Mouse (Mus musculus): ENCODE data around the gene Adgrl3.
"Not testable (repeated sequence)": the region's sequence is repeated elsewhere in the genome, so short reads cannot be mapped to it uniquely, and the experiment has no call there.

The Adgrl3 gene

GRCm38 (mm10) chr5:81405582-81406143, 385.7 kb downstream of the Adgrl3 start:
- DNase-seq (ENCODE audit: low spot score in 2 of 2): no peak

GRCm38 (mm10) chr5:81417326-81417725, 397.4 kb downstream of the Adgrl3 start:
- DNase-seq (ENCODE audit: low spot score in 2 of 2): no peak

- no peak for DNase-seq (ENCODE audit: low spot score in 2 of 2)
Observed at GRCm38 (mm10) chr5:81427393-81427792, 407.5 kb downstream of the Adgrl3 start.

- no peak for DNase-seq (ENCODE audit: low spot score in 2 of 2)
Observed at GRCm38 (mm10) chr5:81436375-81436774, 416.4 kb downstream of the Adgrl3 start.

GRCm38 (mm10) chr5:81442150-81442549, 422.2 kb downstream of the Adgrl3 start:
- no peak for DNase-seq (ENCODE audit: low spot score in 2 of 2)

GRCm38 (mm10) chr5:81465971-81466370, 446.0 kb downstream of the Adgrl3 start:
- no peak for DNase-seq (ENCODE audit: low spot score in 2 of 2)

- DNase-seq (ENCODE audit: low spot score in 2 of 2): no peak
Observed at GRCm38 (mm10) chr5:81474681-81475080, 454.7 kb downstream of the Adgrl3 start.

- DNase-seq (ENCODE audit: low spot score in 2 of 2): no peak
Observed at GRCm38 (mm10) chr5:81475406-81475805, 455.5 kb downstream of the Adgrl3 start.

- no peak for DNase-seq (ENCODE audit: low spot score in 2 of 2)
Observed at GRCm38 (mm10) chr5:81475971-81476606, 456.2 kb downstream of the Adgrl3 start.

GRCm38 (mm10) chr5:81480911-81481310, 461.0 kb downstream of the Adgrl3 start:
- DNase-seq (ENCODE audit: low spot score in 2 of 2): no peak

GRCm38 (mm10) chr5:81483890-81484289, 464.0 kb downstream of the Adgrl3 start:
- DNase-seq (ENCODE audit: low spot score in 2 of 2): no peak

- DNase-seq (ENCODE audit: low spot score in 2 of 2): no peak
Observed at GRCm38 (mm10) chr5:81501076-81501475, 481.1 kb downstream of the Adgrl3 start.

GRCm38 (mm10) chr5:81518720-81519496, 499.0 kb downstream of the Adgrl3 start:
- no peak for DNase-seq (ENCODE audit: low spot score in 2 of 2)

GRCm38 (mm10) chr5:81519497-81520382, 499.8 kb downstream of the Adgrl3 start:
- DNase-seq (ENCODE audit: low spot score in 2 of 2): no peak

GRCm38 (mm10) chr5:81522760-81523159, 502.8 kb downstream of the Adgrl3 start:
- no peak for DNase-seq (ENCODE audit: low spot score in 2 of 2)

- no peak for DNase-seq (ENCODE audit: low spot score in 2 of 2)
Observed at GRCm38 (mm10) chr5:81524532-81524961, 504.6 kb downstream of the Adgrl3 start.

GRCm38 (mm10) chr5:81525326-81525725, 505.4 kb downstream of the Adgrl3 start:
- no peak for DNase-seq (ENCODE audit: low spot score in 2 of 2)

GRCm38 (mm10) chr5:81531639-81532038, 511.7 kb downstream of the Adgrl3 start:
- no peak for DNase-seq (ENCODE audit: low spot score in 2 of 2)

GRCm38 (mm10) chr5:81550211-81550610, 530.3 kb downstream of the Adgrl3 start:
- no peak for DNase-seq (ENCODE audit: low spot score in 2 of 2)

- not testable (repeated sequence) for DNase-seq (ENCODE audit: low spot score in 2 of 2)
Observed at GRCm38 (mm10) chr5:81555149-81555548, 535.2 kb downstream of the Adgrl3 start.

- no peak for DNase-seq (ENCODE audit: low spot score in 2 of 2)
Observed at GRCm38 (mm10) chr5:81556008-81556407, 536.1 kb downstream of the Adgrl3 start.

GRCm38 (mm10) chr5:81558965-81559364, 539.0 kb downstream of the Adgrl3 start:
- no peak for DNase-seq (ENCODE audit: low spot score in 2 of 2)

All from spleen, postnatal 10 days (tissue).